Mouse (Mus musculus) embryonic fibroblast, embryonic 13.5 days (primary cell): ENCODE measurements at regions not wholly inside any gene's neighbourhood (a gene's known extent, or its start where the extent isn't known, plus 50 kb on each side); places are given as distances from the start of the nearest gene placed in this dataset.

Source experiments
- H3K27ac ChIP-seq: 2 replicates; pipeline ENCODE4 v1.5.1; 2012; ENCODE audit warnings: low read length, control low read depth, inconsistent platforms; ENCODE audit not compliant: insufficient read depth
- H3K4me1 ChIP-seq: 2 replicates; pipeline ENCODE4 v1.6.1; 2011; ENCODE audit warnings: low read length; ENCODE audit not compliant: control insufficient read depth, insufficient read depth
- H3K4me3 ChIP-seq: 2 replicates; pipeline ENCODE4 v1.5.1; 2011; ENCODE audit warnings: mild to moderate bottlenecking, control low read depth, low read length; ENCODE audit not compliant: insufficient read depth
- CTCF ChIP-seq: IDR thresholded peaks from 2 replicates; pipeline ENCODE4 v1.5.1; 2011; ENCODE audit warnings: mild to moderate bottlenecking, control low read depth, low read length, moderate library complexity, borderline replicate concordance; ENCODE audit not compliant: insufficient read depth
- POLR2A ChIP-seq: IDR thresholded peaks from 2 replicates; pipeline ENCODE4 v1.6.1; 2011; ENCODE audit warnings: low read depth, mild to moderate bottlenecking, control low read depth, low read length, moderate library complexity

GRCm38 (mm10) chr1:185585191-185585870 lies 130.7 kb downstream of the Slc30a10 start:
- TF ChIP-seq POLR2A: no peak
- no peak for TF ChIP-seq CTCF
- Histone ChIP-seq H3K27ac (no peak overlapping the region), H3K4me1 (no peaks in the 10 kb centered on the region), H3K4me3 (no peak overlapping the region)

- TF ChIP-seq POLR2A (no peak), CTCF (no peak)
- Histone ChIP-seq H3K4me1 (no peaks in the 10 kb centered on the region), H3K27ac (no peak overlapping the region), H3K4me3 (no peak overlapping the region)
Observed at GRCm38 (mm10) chr1:185587671-185588347, 133.2 kb downstream of the Slc30a10 start.

GRCm38 (mm10) chr1:185588348-185588719 lies 133.7 kb downstream of the Slc30a10 start:
- no peak for TF ChIP-seq CTCF
- no peak for TF ChIP-seq POLR2A
- Histone ChIP-seq H3K27ac (no peak overlapping the region), H3K4me1 (no peaks in the 10 kb centered on the region), H3K4me3 (no peak overlapping the region)

- TF ChIP-seq CTCF: no peak
- TF ChIP-seq POLR2A: no peak
- Histone ChIP-seq H3K4me3 (no peak overlapping the region), H3K4me1 (no peaks in the 10 kb centered on the region), H3K27ac (no peak overlapping the region)
Observed at GRCm38 (mm10) chr1:185596815-185597214, 142.2 kb downstream of the Slc30a10 start.

DNA sequence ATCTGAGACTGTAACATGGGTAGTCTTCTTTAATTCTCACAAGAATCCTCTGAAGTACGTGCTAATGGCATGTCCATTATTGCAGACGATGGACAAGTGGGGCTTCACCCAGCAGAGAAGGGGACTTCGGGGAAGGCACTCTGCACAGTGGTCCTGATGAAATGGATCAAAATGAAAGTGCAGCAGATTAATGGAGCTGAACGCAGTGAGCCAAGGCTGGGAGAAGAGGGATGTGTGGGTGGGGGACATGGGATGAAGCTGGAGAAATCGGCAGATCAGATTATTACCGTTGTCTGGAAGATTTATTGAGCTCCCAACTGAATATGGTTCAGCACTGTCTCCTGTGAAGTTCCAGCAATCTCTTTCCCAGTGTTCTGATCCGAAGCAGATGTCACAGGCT lies 143.9 kb downstream of the Slc30a10 start:
- TF ChIP-seq POLR2A: no peak
- H3K4me1 ChIP-seq: no peaks in the 10 kb centered on the region
- H3K27ac ChIP-seq: no peak overlapping the region
- no peak overlapping the region for H3K4me3 ChIP-seq

GRCm38 (mm10) chr1:185601166-185601565 lies 146.5 kb downstream of the Slc30a10 start:
- H3K4me1 ChIP-seq: no peaks in the 10 kb centered on the region
- H3K4me3 ChIP-seq: no peak overlapping the region
- no peak for TF ChIP-seq POLR2A
- H3K27ac ChIP-seq: no peak overlapping the region

DNA sequence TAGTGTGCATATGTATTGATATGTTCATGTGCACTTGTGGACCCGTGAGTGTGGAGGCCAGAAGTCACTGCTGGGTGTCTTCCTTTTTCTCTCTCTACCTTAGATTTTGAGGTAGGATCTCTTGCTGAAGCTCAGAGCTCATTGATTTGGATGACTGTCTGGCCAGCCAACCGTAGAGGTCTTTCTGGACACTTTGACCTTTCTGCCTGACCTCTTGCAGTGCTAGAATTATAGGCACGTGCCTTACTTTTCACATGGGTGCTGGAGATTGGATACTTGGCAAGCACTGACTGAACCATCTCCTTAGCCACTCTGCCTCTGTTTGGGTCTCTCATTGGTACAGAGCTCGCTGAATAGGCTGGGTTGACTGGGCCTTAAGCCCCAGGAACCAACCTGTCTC lies 151.3 kb downstream of the Slc30a10 start:
- TF ChIP-seq CTCF (no peak), POLR2A (no peak)
- H3K27ac ChIP-seq: no peak overlapping the region
- no peak overlapping the region for H3K4me3 ChIP-seq
- no peaks in the 10 kb centered on the region for H3K4me1 ChIP-seq

DNA sequence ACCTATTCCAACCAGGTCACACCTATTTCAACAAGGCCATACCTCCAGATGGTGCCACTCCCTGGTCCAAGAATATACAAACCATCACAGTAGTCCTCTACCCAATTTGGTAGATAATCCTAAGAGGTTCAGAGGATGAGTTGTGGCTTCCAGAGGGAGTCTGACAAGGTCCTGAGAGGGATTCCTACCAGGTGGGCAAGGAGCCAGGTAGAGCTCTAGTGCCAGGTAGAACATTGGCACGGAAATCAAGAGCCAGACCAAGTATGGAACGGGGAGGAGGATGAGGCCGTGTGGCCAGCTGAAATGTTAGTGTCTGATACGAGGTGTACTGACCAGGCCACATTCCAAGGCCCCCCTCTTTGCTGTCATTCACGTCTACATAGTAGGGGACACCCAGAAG lies 153.0 kb downstream of the Slc30a10 start:
- no peak overlapping the region for H3K27ac ChIP-seq
- H3K4me1 ChIP-seq: no peaks in the 10 kb centered on the region
- no peak for TF ChIP-seq POLR2A
- TF ChIP-seq CTCF: no peak
- no peak overlapping the region for H3K4me3 ChIP-seq

GRCm38 (mm10) chr1:185608440-185608839 lies 153.8 kb downstream of the Slc30a10 start:
- H3K27ac ChIP-seq: no peak overlapping the region
- TF ChIP-seq CTCF (no peak), POLR2A (no peak)
- no peaks in the 10 kb centered on the region for H3K4me1 ChIP-seq
- no peak overlapping the region for H3K4me3 ChIP-seq

DNA sequence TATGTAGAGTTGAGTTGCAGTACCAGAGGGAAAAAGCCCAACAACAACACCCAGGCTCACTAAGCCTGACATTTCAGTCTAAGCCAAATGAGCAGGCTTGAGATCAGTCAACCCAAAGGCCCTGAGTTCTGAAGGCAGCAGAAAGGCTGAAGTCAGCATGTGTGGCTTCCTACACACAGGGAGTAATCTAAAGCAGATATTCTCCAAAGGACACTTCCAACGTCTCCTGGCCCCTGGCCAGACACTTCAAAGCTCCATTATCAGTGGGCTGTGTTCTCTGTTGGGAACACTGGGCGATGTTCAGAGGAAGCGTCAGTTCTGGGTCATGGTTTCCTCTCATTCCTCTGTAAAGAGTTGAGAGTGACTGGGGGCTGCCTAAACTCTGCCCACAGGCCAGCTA lies 155.9 kb downstream of the Slc30a10 start:
- no peak overlapping the region for H3K4me3 ChIP-seq
- no peaks in the 10 kb centered on the region for H3K4me1 ChIP-seq
- no peak overlapping the region for H3K27ac ChIP-seq
- no peak for TF ChIP-seq POLR2A
- no peak for TF ChIP-seq CTCF
